Mouse (Mus musculus) thymus, adult 2 months (tissue): ENCODE data around the gene Teddm1b. TPM values are rescaled to one million over a fixed set of nuclear protein-coding genes. Genes with fewer than 3 reads are reported as not detected.

Experiments used
- DNase-seq: peaks from one replicate; pipeline ENCODE4 v3.0.0; 2021
- H3K27ac ChIP-seq: fragments of 200-500 bp; 2 replicates; pipeline ENCODE4 v1.5.1; 2012; ENCODE audit warnings: low read length, control low read depth; ENCODE audit not compliant: control insufficient read depth, insufficient read depth
- H3K27me3 ChIP-seq: fragments of 200-500 bp; 2 replicates; pipeline ENCODE4 v1.6.1; 2012; ENCODE audit warnings: mild to moderate bottlenecking, low read length, moderate library complexity, mixed read lengths; ENCODE audit not compliant: control insufficient read depth, insufficient read depth
- H3K36me3 ChIP-seq: fragments of 200-500 bp; 2 replicates; pipeline ENCODE4 v1.6.1; 2012; ENCODE audit warnings: mild to moderate bottlenecking, low read length, moderate library complexity; ENCODE audit not compliant: control insufficient read depth, insufficient read depth
- H3K4me1 ChIP-seq: fragments of 200-500 bp; replicated peaks from 2 replicates; pipeline ENCODE4 v1.6.1; 2012; ENCODE audit warnings: low read length; ENCODE audit not compliant: control insufficient read depth, insufficient read depth
- H3K4me3 ChIP-seq: fragments of 200-500 bp; 2 replicates; pipeline ENCODE4 v1.5.1; 2012; ENCODE audit warnings: mild to moderate bottlenecking, low read length, control low read depth, moderate library complexity; ENCODE audit not compliant: control insufficient read depth, insufficient read depth
- CTCF ChIP-seq: fragments of 200-500 bp; IDR thresholded peaks from 2 replicates; pipeline ENCODE4 v1.5.1; 2012; ENCODE audit warnings: mild to moderate bottlenecking, control low read depth, low read length, moderate library complexity, borderline replicate concordance; ENCODE audit not compliant: control insufficient read depth, poor library complexity, insufficient read depth; ENCODE audit errors: extremely low read depth
- POLR2A ChIP-seq: fragments of 200-500 bp; IDR thresholded peaks from 2 replicates; pipeline ENCODE4 v1.6.1; 2012; ENCODE audit warnings: mild to moderate bottlenecking, low read length, control low read depth, moderate library complexity; ENCODE audit not compliant: control insufficient read depth, poor library complexity, insufficient read depth; ENCODE audit errors: extremely low read depth
- WGBS: fragments of 180-500 bp; shearing (Covaris S2); methylation state at CpG from one replicate; pipeline ENCODE4 v1.1.7; 2018; 5-methylcytosine and 5-hydroxymethylcytosine counted together
- polyA plus RNA-seq: library from polyadenylated mRNA; depleted of rRNA; stranded (reverse); fragments of >200 nt; gene quantifications from 2 replicates; pipeline ENCODE4 v1.2.3, GENCODE M21; 2012; rRNA removed

Teddm1b gene
- polyA plus RNA-seq, 1 experiment, result 0.26 TPM

DNA sequence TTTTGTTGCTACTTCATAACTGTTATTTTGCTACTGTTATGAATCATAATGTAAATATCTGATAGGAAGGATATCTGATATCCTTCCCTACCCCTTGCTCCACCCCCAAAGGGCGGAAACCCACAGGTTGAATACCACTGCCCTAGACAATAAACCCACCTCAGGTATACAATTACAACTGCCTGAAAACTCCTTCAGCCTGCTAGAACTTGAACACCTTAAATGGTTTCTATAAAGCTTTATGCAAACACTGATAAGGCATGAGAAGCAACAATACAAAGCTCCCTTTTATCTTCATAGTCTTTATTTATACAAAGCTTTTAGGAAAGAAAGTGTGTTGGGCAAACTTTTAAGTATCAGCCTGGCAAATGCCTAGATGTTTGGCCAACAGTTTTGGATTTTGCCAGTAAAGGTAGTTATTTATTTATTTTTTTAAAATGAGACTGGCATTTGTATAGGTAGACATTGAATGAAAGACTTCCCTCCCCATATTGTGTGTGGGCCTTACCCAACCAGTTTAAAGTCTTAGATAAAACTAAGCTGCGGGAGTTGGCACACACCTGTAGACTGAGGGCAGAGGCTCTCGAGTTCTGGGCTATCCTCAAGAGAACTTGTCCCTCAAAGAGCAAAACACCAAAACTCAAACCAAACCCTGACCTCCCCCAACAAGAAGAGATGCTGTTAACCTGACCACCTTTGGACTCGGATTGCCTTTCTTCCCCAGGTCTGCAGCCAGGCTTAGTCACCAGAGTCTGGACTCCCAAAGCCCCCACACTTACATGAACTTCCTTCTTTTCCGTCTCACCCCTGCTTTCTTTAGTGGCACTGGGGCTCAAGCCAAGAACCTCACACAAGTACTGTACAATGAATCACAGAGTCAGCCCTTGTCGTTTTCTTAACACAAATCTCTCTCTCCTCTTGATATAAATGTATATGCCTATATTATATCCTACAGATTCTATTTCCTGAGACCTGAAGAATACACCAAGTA lies 50.5 kb downstream of the Teddm1b start:
- no peaks in the 10 kb centered on the region; the same call in none of the 2 replicates for H3K4me1 ChIP-seq
- no peak overlapping the region for H3K27ac ChIP-seq
- 58% methylated on average over 6 of the region's 6 CpGs for WGBS
- DNase-seq, result no peak
- H3K27me3 ChIP-seq, result no peaks in the 10 kb centered on the region
- H3K36me3 ChIP-seq, result no peaks in the 10 kb centered on the region
- no peak overlapping the region for H3K4me3 ChIP-seq
- TF ChIP-seq CTCF (no peak), POLR2A (no peak)

Other genes starting within 250 kb of the Teddm1b start
- gene Rgs8, start 221.3 kb upstream of the Teddm1b start, polyA plus RNA-seq, result 0.11 and 0.20 TPM in 2 replicates
- gene Rgs16, start 134.0 kb upstream of the Teddm1b start, polyA plus RNA-seq, result 2.8 and 3.1 TPM in 2 replicates
- gene Rnasel, start 124.9 kb upstream of the Teddm1b start, polyA plus RNA-seq, result 11.8 and 12.3 TPM in 2 replicates
- gene Rgsl1, start 30.2 kb upstream of the Teddm1b start, polyA plus RNA-seq, result 0.36 and 0.41 TPM in 2 replicates
- not detected in 2 replicates for gene Teddm1a, start 17.4 kb downstream of the Teddm1b start, polyA plus RNA-seq
- gene Glul, start 25.6 kb downstream of the Teddm1b start, polyA plus RNA-seq, result 153 and 200 TPM in 2 replicates
- gene Teddm2, start 25.9 kb downstream of the Teddm1b start, polyA plus RNA-seq, result 0.57 and 0.93 TPM in 2 replicates